Mouse (Mus musculus) brain, embryonic 14.5 days (tissue): ENCODE data around the gene Grip1.

ENCODE experiments used
- CTCF ChIP-seq: fragments of 200-500 bp; IDR thresholded peaks from 2 replicates; pipeline ENCODE4 v1.5.1; 2012; ENCODE audit warnings: inconsistent platforms, mild to moderate bottlenecking, moderate library complexity, borderline replicate concordance; ENCODE audit not compliant: insufficient read depth, insufficient read length; ENCODE audit errors: extremely low read depth
- POLR2A ChIP-seq: fragments of 200-500 bp; IDR thresholded peaks from 2 replicates; pipeline ENCODE4 v1.6.1; 2012; ENCODE audit warnings: mild to moderate bottlenecking, inconsistent platforms, borderline replicate concordance; ENCODE audit not compliant: poor library complexity, insufficient read depth, insufficient read length, severe bottlenecking; ENCODE audit errors: extremely low read depth

GRCm38 (mm10) chr10:119405103-119405502 is 48.5 kb upstream of the Grip1 start:
- TF ChIP-seq POLR2A (no peak), CTCF (no peak)
